7 mouse cellular contexts compared by ENCODE assay signal in the genomic region with DNA sequence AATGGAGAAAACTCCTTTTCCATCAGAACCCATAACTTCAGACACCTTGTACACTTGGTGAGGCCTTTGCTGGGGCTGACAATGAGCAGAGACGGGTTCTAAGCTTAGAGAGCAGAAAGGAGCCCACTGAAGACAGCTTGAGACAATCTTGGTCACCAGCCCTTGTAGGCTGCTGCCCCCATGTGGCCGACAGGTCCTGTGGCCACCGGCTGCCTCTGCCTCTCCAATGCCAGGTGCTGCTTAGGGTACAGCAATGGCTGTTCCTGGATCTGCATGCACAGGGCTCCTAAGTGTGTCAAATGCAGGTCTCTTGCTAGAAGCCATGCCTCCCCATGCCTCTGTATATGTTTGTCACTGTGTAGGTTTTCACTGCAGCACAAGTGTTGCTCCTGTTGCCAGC. TPM values are rescaled to one million over a fixed set of nuclear protein-coding genes. Genes with fewer than 3 reads are reported as not detected.
DNase-seq lines count a peak whose midpoint lies in the region; ATAC-seq lines count a peak whose summit lies in the region.

No protein-coding gene starts in this region.

- DNase-seq in adrenal gland, adult 2 months: peak; percentile 79
- DNase-seq in embryo, embryonic 11 days: peak; percentile 77
- DNase-seq in gastrocnemius, postnatal 4 days (ENCODE audit: low spot score in 2 of 2): peak; percentile 37 to 74
- DNase-seq in kidney, adult 11 months: peak; percentile 63
- peak; percentile 76 for DNase-seq in left cerebral cortex, postnatal 4 days
- peak; percentile 82 for DNase-seq in midbrain, embryonic 14.5 days
- peak; percentile 80 to 88 for DNase-seq in spleen, adult 18-20 months

- peaks cover 97% of the 10 kb centered on the region for H3K36me3 ChIP-seq in midbrain, embryonic 14.5 days (ENCODE audit: control insufficient read depth, insufficient read depth, low read length)

- WGBS in midbrain, embryonic 14.5 days: 24% methylated on average over 3 of the region's 3 CpGs

- no peaks in the 10 kb centered on the region for H3K9me3 ChIP-seq in midbrain, embryonic 14.5 days (ENCODE audit: control insufficient read depth, low read length)

- H3K27me3 ChIP-seq in midbrain, embryonic 14.5 days (ENCODE audit: control insufficient read depth, insufficient read depth, low read length): no peaks in the 10 kb centered on the region

- ATAC-seq in midbrain, embryonic 14.5 days (ENCODE audit: low FRiP score, low TSS enrichment): peak; percentile 55

- H3K4me2 ChIP-seq in midbrain, embryonic 14.5 days (ENCODE audit: low read length): no peak overlapping the region

- no peak overlapping the region for H3K9ac ChIP-seq in midbrain, embryonic 14.5 days (replicated peaks; ENCODE audit: low read length)

- no peak overlapping the region for H3K4me3 ChIP-seq in midbrain, embryonic 14.5 days (replicated peaks; ENCODE audit: low read depth, low read length)

- H3K27ac ChIP-seq in midbrain, embryonic 14.5 days (replicated peaks; ENCODE audit: low read depth, low read length): no peak overlapping the region

- no peaks in the 10 kb centered on the region for H3K4me1 ChIP-seq in midbrain, embryonic 14.5 days (ENCODE audit: control insufficient read depth, insufficient read depth, low read length)

- intact Hi-C loops in left cerebral cortex, postnatal 4 days (cut with DNase I): loop anchor here (10.0 kb wide), 2 partner anchors 101 to 191 kb away; no protein-coding TSS in a partner anchor

RNA-seq across cellular contexts. Expression of gene Klf2, which starts 47.0 kb away (rescaled TPM):
- total RNA-seq in adrenal gland, adult 2 months (2021): 10 to 100 TPM; 34.4 to 53.0 TPM
- polyA plus RNA-seq in adrenal gland, adult 2 months (2012; rRNA removed): 94.5 and 128 TPM in 2 replicates
- 10 to 100 TPM; 40.0 to 47.7 TPM for total RNA-seq in gastrocnemius, postnatal 4 days (2021)
- 10 to 100 TPM; 13.1 to 15.1 TPM for total RNA-seq in left cerebral cortex, postnatal 4 days (2021)
- 3.1 and 5.7 TPM in 2 replicates for polyA plus RNA-seq in midbrain, embryonic 14.5 days (2014; fragmentation: Nextera tagmentation; extraction: Ambion mirVana)

RNA-seq across cellular contexts. Expression of gene Eps15l1, which starts 55.4 kb away (rescaled TPM):
- 10 to 100 TPM; 38.2 to 59.8 TPM for total RNA-seq in adrenal gland, adult 2 months (2021)
- 23.0 and 25.2 TPM in 2 replicates for polyA plus RNA-seq in adrenal gland, adult 2 months (2012; rRNA removed)
- total RNA-seq in gastrocnemius, postnatal 4 days (2021): 10 to 100 TPM; 41.6 to 51.1 TPM
- 10 to 100 TPM; 83.1 to 87.6 TPM for total RNA-seq in left cerebral cortex, postnatal 4 days (2021)
- 60.8 and 72.5 TPM in 2 replicates for polyA plus RNA-seq in midbrain, embryonic 14.5 days (2014; fragmentation: Nextera tagmentation; extraction: Ambion mirVana)
